Mouse (Mus musculus) erythroblast, embryonic 14.5 days (primary cell): ENCODE measurements around the gene Smox.

Source experiments
- GATA1 ChIP-seq: IDR thresholded peaks from 2 replicates; pipeline ENCODE4 v1.6.1; 2012; ENCODE audit warnings: low read length, inconsistent platforms, mixed read lengths
- TAL1 ChIP-seq: IDR thresholded peaks from 3 replicates; pipeline ENCODE4 v1.6.1; 2012; ENCODE audit warnings: low read length, inconsistent platforms, mixed read lengths

DNA sequence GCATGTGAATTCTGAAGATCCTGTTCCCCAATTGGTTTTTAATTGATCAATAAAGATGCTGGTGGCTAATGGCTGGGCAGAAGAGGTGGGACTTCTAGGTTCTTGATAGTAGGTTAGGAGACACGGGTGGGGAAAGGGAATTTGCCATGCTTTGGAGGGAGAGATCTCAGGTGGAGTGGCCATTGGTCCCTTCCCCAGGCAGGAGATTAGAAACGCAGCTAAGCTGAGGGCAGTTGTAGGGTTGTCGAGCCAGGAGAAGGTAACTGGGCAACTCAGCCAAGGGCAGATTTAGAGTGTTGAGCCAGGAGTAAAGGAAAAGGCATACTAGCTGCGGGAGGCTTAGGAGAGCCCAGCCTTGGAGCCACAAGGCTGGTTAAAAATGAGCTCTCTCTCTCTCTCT, 3.0 kb upstream of the Smox start:
- TF ChIP-seq GATA1 (no peak), TAL1 (no peak)
